Mouse (Mus musculus): ENCODE measurements around the gene Tmem88b. TPM values are rescaled to one million over a fixed set of nuclear protein-coding genes. Genes with fewer than 3 reads are reported as not detected.

Tmem88b gene
- polyA plus RNA-seq, 1 experiment from 2014 or later: 0.92 TPM

DNA sequence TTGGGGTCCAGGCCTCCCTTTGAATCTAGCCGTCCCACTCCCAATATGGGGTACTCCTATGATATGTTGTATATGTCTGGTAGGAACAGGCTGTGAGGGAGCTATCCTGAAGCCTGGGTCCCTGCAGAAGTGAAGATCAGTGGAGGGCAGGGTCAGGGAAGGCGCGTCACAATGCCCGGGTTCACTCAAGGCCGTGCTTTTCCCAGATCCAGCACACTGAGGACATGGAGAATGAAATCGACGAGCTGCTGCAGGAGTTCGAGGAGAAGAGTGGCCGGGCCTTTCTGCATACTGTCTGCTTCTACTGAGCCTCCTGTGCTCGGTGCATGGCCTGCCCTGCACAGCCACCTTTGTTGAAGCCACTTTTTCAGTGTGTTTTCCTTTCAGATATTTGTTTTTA lies 52.4 kb downstream of the Tmem88b start:
- Histone ChIP-seq H3K4me3 (ENCODE audit: low read depth, low read length) (no peak overlapping the region), H3K9me3 (ENCODE audit: control insufficient read depth, low read length) (no peaks in the 10 kb centered on the region), H3K27me3 (replicated peaks; ENCODE audit: control insufficient read depth, insufficient read depth, low read length) (no peaks in the 10 kb centered on the region), H3K4me2 (ENCODE audit: low read depth, low read length) (peak overlapping the region; percentile 78; the same call in 1 of the 2 replicates), H3K4me1 (ENCODE audit: control insufficient read depth, insufficient read depth, low read length) (peaks cover 10% of the 10 kb centered on the region), H3K27ac (replicated peaks; ENCODE audit: low read depth, low read length) (no peak overlapping the region), H3K9ac (ENCODE audit: low read depth, low read length) (no peak overlapping the region; the same call in 1 of the 2 replicates), H3K36me3 (ENCODE audit: control insufficient read depth, insufficient read depth, low read length) (peaks cover 36% of the 10 kb centered on the region; the same call in 1 of the 2 replicates)
- DNase-seq (ENCODE audit: low spot score) (no peak), ATAC-seq (ENCODE audit: low read depth) (no peak)
- 80% methylated on average over 10 of the region's 10 CpGs for WGBS

Small RNA genes lying within 50 kb of the gene (microRNA-seq; reads per million reads assigned to microRNA genes)
- not detected for gene Gm27743 (ENCODE audit: borderline number of aligned reads)

Other genes starting within 250 kb of the Tmem88b start
- gene Nadk, start 223.5 kb downstream of the Tmem88b start, polyA plus RNA-seq (2014; fragmentation: Nextera tagmentation; extraction: Ambion mirVana): 89.2 and 94.5 TPM in 2 replicates
- 9.2 and 10.3 TPM in 2 replicates for gene Slc35e2, start 184.5 kb downstream of the Tmem88b start, polyA plus RNA-seq (2014; fragmentation: Nextera tagmentation; extraction: Ambion mirVana)
- 47.1 and 50.8 TPM in 2 replicates for gene Cdk11b, start 161.0 kb downstream of the Tmem88b start, polyA plus RNA-seq (2014; fragmentation: Nextera tagmentation; extraction: Ambion mirVana)
- not detected in 2 replicates for gene Gm10563, start 140.5 kb downstream of the Tmem88b start, polyA plus RNA-seq (2014; fragmentation: Nextera tagmentation; extraction: Ambion mirVana)
- gene Mmp23, start 132.5 kb downstream of the Tmem88b start, polyA plus RNA-seq (2014; fragmentation: Nextera tagmentation; extraction: Ambion mirVana): 29.4 and 31.2 TPM in 2 replicates
- 24.8 and 27.3 TPM in 2 replicates for gene Mib2, start 116.7 kb downstream of the Tmem88b start, polyA plus RNA-seq (2014; fragmentation: Nextera tagmentation; extraction: Ambion mirVana)
- gene Fndc10, start 91.5 kb downstream of the Tmem88b start, polyA plus RNA-seq (2014; fragmentation: Nextera tagmentation; extraction: Ambion mirVana): 6.3 and 6.9 TPM in 2 replicates
- 133 and 146 TPM in 2 replicates for gene Ssu72, start 81.1 kb downstream of the Tmem88b start, polyA plus RNA-seq (2014; fragmentation: Nextera tagmentation; extraction: Ambion mirVana)
- gene Tmem240, start 51.1 kb downstream of the Tmem88b start, polyA plus RNA-seq (2014; fragmentation: Nextera tagmentation; extraction: Ambion mirVana): 0.87 and 0.92 TPM in 2 replicates
- 77.0 and 77.9 TPM in 2 replicates for gene Atad3a, start 24.8 kb downstream of the Tmem88b start, polyA plus RNA-seq (2014; fragmentation: Nextera tagmentation; extraction: Ambion mirVana)
- 12.7 and 14.9 TPM in 2 replicates for gene Vwa1, start 11.2 kb downstream of the Tmem88b start, polyA plus RNA-seq (2014; fragmentation: Nextera tagmentation; extraction: Ambion mirVana)
- not detected in 2 replicates for gene Ankrd65, start 4.6 kb upstream of the Tmem88b start, polyA plus RNA-seq (2014; fragmentation: Nextera tagmentation; extraction: Ambion mirVana)
- gene Mrpl20, start 17.0 kb upstream of the Tmem88b start, polyA plus RNA-seq (2014; fragmentation: Nextera tagmentation; extraction: Ambion mirVana): 199 and 219 TPM in 2 replicates
- 163 and 175 TPM in 2 replicates for gene Ccnl2, start 26.6 kb upstream of the Tmem88b start, polyA plus RNA-seq (2014; fragmentation: Nextera tagmentation; extraction: Ambion mirVana)
- 126 and 129 TPM in 2 replicates for gene Aurkaip1, start 45.4 kb upstream of the Tmem88b start, polyA plus RNA-seq (2014; fragmentation: Nextera tagmentation; extraction: Ambion mirVana)
- 138 and 142 TPM in 2 replicates for gene Mxra8, start 53.8 kb upstream of the Tmem88b start, polyA plus RNA-seq (2014; fragmentation: Nextera tagmentation; extraction: Ambion mirVana)
- gene Dvl1, start 61.5 kb upstream of the Tmem88b start, polyA plus RNA-seq (2014; fragmentation: Nextera tagmentation; extraction: Ambion mirVana): 9.7 and 12.0 TPM in 2 replicates
- 0.36 and 0.38 TPM in 2 replicates for gene Tas1r3, start 77.5 kb upstream of the Tmem88b start, polyA plus RNA-seq (2014; fragmentation: Nextera tagmentation; extraction: Ambion mirVana)
- gene Cptp, start 83.6 kb upstream of the Tmem88b start, polyA plus RNA-seq (2014; fragmentation: Nextera tagmentation; extraction: Ambion mirVana): 15.6 and 16.5 TPM in 2 replicates
- gene Ints11, start 83.7 kb upstream of the Tmem88b start, polyA plus RNA-seq (2014; fragmentation: Nextera tagmentation; extraction: Ambion mirVana): 53.5 and 68.4 TPM in 2 replicates
- 48.3 and 49.4 TPM in 2 replicates for gene Pusl1, start 105.9 kb upstream of the Tmem88b start, polyA plus RNA-seq (2014; fragmentation: Nextera tagmentation; extraction: Ambion mirVana)
- gene Acap3, start 105.9 kb upstream of the Tmem88b start, polyA plus RNA-seq (2014; fragmentation: Nextera tagmentation; extraction: Ambion mirVana): 23.9 and 24.2 TPM in 2 replicates
- gene Ube2j2, start 158.0 kb upstream of the Tmem88b start, polyA plus RNA-seq (2014; fragmentation: Nextera tagmentation; extraction: Ambion mirVana): 107 and 113 TPM in 2 replicates
- 49.9 and 52.7 TPM in 2 replicates for gene C1qtnf12, start 176.4 kb upstream of the Tmem88b start, polyA plus RNA-seq (2014; fragmentation: Nextera tagmentation; extraction: Ambion mirVana)
- gene B3galt6, start 206.8 kb upstream of the Tmem88b start, polyA plus RNA-seq (2014; fragmentation: Nextera tagmentation; extraction: Ambion mirVana): 14.7 and 17.5 TPM in 2 replicates
- 164 and 181 TPM in 2 replicates for gene Sdf4, start 207.0 kb upstream of the Tmem88b start, polyA plus RNA-seq (2014; fragmentation: Nextera tagmentation; extraction: Ambion mirVana)
- 0.25 and 0.42 TPM in 2 replicates for gene Tnfrsf4, start 228.0 kb upstream of the Tmem88b start, polyA plus RNA-seq (2014; fragmentation: Nextera tagmentation; extraction: Ambion mirVana)
- gene Tnfrsf18, start 240.3 kb upstream of the Tmem88b start, polyA plus RNA-seq (2014; fragmentation: Nextera tagmentation; extraction: Ambion mirVana): 2.7 and 3.1 TPM in 2 replicates

Data from embryonic facial prominence, embryonic 14.5 days (tissue).